Mouse (Mus musculus): Measurements from ENCODE around the gene Fam120b. TPM values are rescaled to one million over a fixed set of nuclear protein-coding genes. Genes with fewer than 3 reads are reported as not detected.

The Fam120b gene
- total RNA-seq, 2 experiments from 2014 or later = 49.0 to 49.2 TPM

- no peak overlapping the region for H3K27ac ChIP-seq
- DNase-seq (ENCODE audit: low spot score in 2 of 2) = no peak
- H3K4me3 ChIP-seq = no peak overlapping the region
- no peak for TF ChIP-seq CTCF (conservative IDR thresholded peaks at IDR 0.05)
Observed at GRCm38 (mm10) chr17:15456595-15456994, 60.6 kb downstream of the Fam120b start.

DNA sequence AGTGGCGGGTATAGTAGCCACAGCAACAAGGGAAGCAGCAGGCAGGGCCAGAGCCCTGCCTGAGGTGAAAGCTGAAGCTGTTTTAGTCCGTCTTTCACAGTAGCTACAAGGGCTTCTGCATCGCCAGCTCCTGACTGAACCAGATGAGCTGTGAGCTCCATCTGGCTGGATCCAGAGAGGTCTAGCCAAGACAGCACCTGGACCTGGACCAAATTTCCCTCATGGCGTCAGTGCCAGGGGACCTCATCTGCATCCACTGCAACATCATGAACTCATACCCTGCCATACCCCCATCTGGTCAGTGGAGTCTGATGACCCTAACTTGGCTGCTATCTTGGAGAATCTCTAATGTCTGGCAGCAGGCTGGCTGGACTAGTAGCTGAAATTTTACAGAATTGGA lies 63.8 kb downstream of the Fam120b start:
- Histone ChIP-seq H3K4me3 (no peak overlapping the region), H3K27ac (no peak overlapping the region)
- DNase-seq (ENCODE audit: low spot score in 2 of 2) = no peak
- TF ChIP-seq CTCF (conservative IDR thresholded peaks at IDR 0.05) = no peak

DNA sequence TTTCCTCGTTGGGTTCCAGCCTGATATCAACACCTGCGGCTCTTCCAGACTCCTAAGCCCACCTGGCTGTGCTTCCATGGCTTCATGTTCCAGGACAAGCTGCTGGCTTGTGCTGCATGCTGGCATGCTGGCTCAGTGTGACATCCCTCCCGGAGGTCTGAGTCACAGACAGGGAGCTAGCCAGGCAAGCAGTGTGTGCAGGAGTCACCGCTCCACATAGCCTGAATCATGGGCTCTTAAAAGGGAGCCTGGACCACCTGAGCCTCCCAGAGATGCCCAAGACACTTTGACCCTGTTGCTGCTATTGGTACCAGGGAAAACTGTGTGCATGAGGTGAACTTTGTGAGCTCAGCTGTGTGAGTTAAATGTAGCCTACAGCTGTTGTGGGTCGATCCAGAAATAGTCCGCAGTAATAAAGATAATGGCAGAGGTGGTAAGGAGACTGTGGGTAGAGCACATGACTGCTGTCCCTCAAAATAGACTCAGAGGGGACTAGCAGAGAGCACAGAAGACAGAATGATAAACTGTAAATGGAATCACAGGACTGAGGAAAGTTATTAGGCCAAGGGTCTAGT lies 66.0 kb downstream of the Fam120b start:
- TF ChIP-seq CTCF (conservative IDR thresholded peaks at IDR 0.05) = no peak
- DNase-seq (ENCODE audit: low spot score in 2 of 2) = no peak
- H3K27ac ChIP-seq = no peak overlapping the region
- no peak overlapping the region for H3K4me3 ChIP-seq

GRCm38 (mm10) chr17:15467669-15468068 lies 71.7 kb downstream of the Fam120b start:
- DNase-seq (ENCODE audit: low spot score in 2 of 2) = peak; percentile 56 to 74
- TF ChIP-seq CTCF (conservative IDR thresholded peaks at IDR 0.05) = peak; percentile 96
- no peak overlapping the region for H3K27ac ChIP-seq
- H3K4me3 ChIP-seq = no peak overlapping the region

DNA sequence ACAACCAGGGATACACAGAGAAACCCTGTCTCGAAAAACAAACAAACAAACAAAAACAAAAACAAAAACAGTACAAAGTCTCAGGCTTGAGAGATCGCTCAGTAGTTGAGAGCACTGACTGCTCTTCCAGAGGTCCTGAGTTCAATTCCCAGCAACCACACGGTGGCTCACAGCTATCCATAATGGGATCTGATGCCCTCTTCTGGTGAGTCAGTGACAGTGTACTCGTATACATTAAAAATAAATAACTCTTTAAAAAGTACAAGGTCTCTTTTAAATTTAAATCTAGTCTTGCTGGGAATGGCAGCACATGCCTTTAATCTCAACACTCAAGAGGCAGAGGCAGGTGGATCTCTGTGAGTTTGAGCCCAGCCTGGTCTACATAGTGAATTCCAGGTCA lies 76.7 kb downstream of the Fam120b start:
- H3K27ac ChIP-seq = no peak overlapping the region
- H3K4me3 ChIP-seq = no peak overlapping the region
- DNase-seq (ENCODE audit: low spot score in 2 of 2) = no peak
- peak; percentile 58 for TF ChIP-seq CTCF (conservative IDR thresholded peaks at IDR 0.05)

Other genes starting within 250 kb of the Fam120b start
- 10 to 100 TPM in 1 of 2 experiments, 1 to 10 TPM in 1; 8.8 to 14.0 TPM for gene Dll1, start 19.3 kb upstream of the Fam120b start, total RNA-seq (2021)
- gene Psmb1, start 103.5 kb downstream of the Fam120b start, total RNA-seq (2021) = 100 to 1,000 TPM; 122 to 130 TPM
- gene Tbp, start 103.7 kb downstream of the Fam120b start, total RNA-seq (2021) = 10 to 100 TPM; 29.1 to 29.6 TPM
- gene Pdcd2, start 131.1 kb downstream of the Fam120b start, total RNA-seq (2021) = 10 to 100 TPM; 15.5 to 23.8 TPM
- gene Prdm9, start 168.2 kb downstream of the Fam120b start, total RNA-seq (2021) = 1 to 10 TPM; 2.1 to 3.5 TPM